Mouse (Mus musculus): Measurements from ENCODE around the gene Ntf3. TPM values are rescaled to one million over a fixed set of nuclear protein-coding genes. Genes with fewer than 3 reads are reported as not detected.

The Ntf3 gene
- polyA plus RNA-seq, 1 experiment = 1.5 TPM

- peaks cover 4% of the 10 kb centered on the region for H3K4me1 ChIP-seq (ENCODE audit: control insufficient read depth, insufficient read depth, low read length)
- H3K27ac ChIP-seq (ENCODE audit: insufficient read depth, low read length) = no peak overlapping the region
- TF ChIP-seq CTCF (IDR thresholded peaks at IDR 0.05; ENCODE audit: extremely low read depth, insufficient read depth, low read length) (no peak), POLR2A (IDR thresholded peaks at IDR 0.05; ENCODE audit: extremely low read depth, insufficient read depth, low read length) (no peak)
- no peak overlapping the region for H3K4me3 ChIP-seq (ENCODE audit: insufficient read depth, low read length)
These were observed 25.2 kb downstream of the Ntf3 start for GRCm38 (mm10) chr6:126141472-126141871.

- H3K4me3 ChIP-seq (ENCODE audit: insufficient read depth, low read length) = no peak overlapping the region
- TF ChIP-seq CTCF (IDR thresholded peaks at IDR 0.05; ENCODE audit: extremely low read depth, insufficient read depth, low read length) (no peak), POLR2A (IDR thresholded peaks at IDR 0.05; ENCODE audit: extremely low read depth, insufficient read depth, low read length) (no peak)
- H3K27ac ChIP-seq (ENCODE audit: insufficient read depth, low read length) = no peak overlapping the region
- H3K4me1 ChIP-seq (ENCODE audit: control insufficient read depth, insufficient read depth, low read length) = peaks cover 4% of the 10 kb centered on the region
These were observed 25.7 kb downstream of the Ntf3 start for GRCm38 (mm10) chr6:126140961-126141360.

GRCm38 (mm10) chr6:126140416-126140815, 26.3 kb downstream of the Ntf3 start:
- Histone ChIP-seq H3K4me3 (ENCODE audit: insufficient read depth, low read length) (no peak overlapping the region), H3K4me1 (ENCODE audit: control insufficient read depth, insufficient read depth, low read length) (peaks cover 4% of the 10 kb centered on the region), H3K27ac (ENCODE audit: insufficient read depth, low read length) (no peak overlapping the region)
- no peak for TF ChIP-seq CTCF (IDR thresholded peaks at IDR 0.05; ENCODE audit: extremely low read depth, insufficient read depth, low read length)
- no peak for TF ChIP-seq POLR2A (IDR thresholded peaks at IDR 0.05; ENCODE audit: extremely low read depth, insufficient read depth, low read length)

- Histone ChIP-seq H3K27ac (ENCODE audit: insufficient read depth, low read length) (no peak overlapping the region), H3K4me3 (ENCODE audit: insufficient read depth, low read length) (no peak overlapping the region), H3K4me1 (ENCODE audit: control insufficient read depth, insufficient read depth, low read length) (no peaks in the 10 kb centered on the region)
- TF ChIP-seq POLR2A (IDR thresholded peaks at IDR 0.05; ENCODE audit: extremely low read depth, insufficient read depth, low read length) (no peak), CTCF (IDR thresholded peaks at IDR 0.05; ENCODE audit: extremely low read depth, insufficient read depth, low read length) (no peak)
These were observed 32.4 kb downstream of the Ntf3 start for GRCm38 (mm10) chr6:126134155-126134906.

GRCm38 (mm10) chr6:126128238-126128637, 38.5 kb downstream of the Ntf3 start:
- Histone ChIP-seq H3K27ac (ENCODE audit: insufficient read depth, low read length) (no peak overlapping the region), H3K4me3 (ENCODE audit: insufficient read depth, low read length) (no peak overlapping the region), H3K4me1 (ENCODE audit: control insufficient read depth, insufficient read depth, low read length) (no peaks in the 10 kb centered on the region)
- TF ChIP-seq POLR2A (IDR thresholded peaks at IDR 0.05; ENCODE audit: extremely low read depth, insufficient read depth, low read length) = no peak
- no peak for TF ChIP-seq CTCF (IDR thresholded peaks at IDR 0.05; ENCODE audit: extremely low read depth, insufficient read depth, low read length)

- TF ChIP-seq CTCF (IDR thresholded peaks at IDR 0.05; ENCODE audit: extremely low read depth, insufficient read depth, low read length) (no peak), POLR2A (IDR thresholded peaks at IDR 0.05; ENCODE audit: extremely low read depth, insufficient read depth, low read length) (no peak)
- Histone ChIP-seq H3K4me1 (ENCODE audit: control insufficient read depth, insufficient read depth, low read length) (no peaks in the 10 kb centered on the region), H3K27ac (ENCODE audit: insufficient read depth, low read length) (no peak overlapping the region), H3K4me3 (ENCODE audit: insufficient read depth, low read length) (no peak overlapping the region)
These were observed 48.5 kb downstream of the Ntf3 start for GRCm38 (mm10) chr6:126118247-126118646.

- TF ChIP-seq CTCF (IDR thresholded peaks at IDR 0.05; ENCODE audit: extremely low read depth, insufficient read depth, low read length) (no peak), POLR2A (IDR thresholded peaks at IDR 0.05; ENCODE audit: extremely low read depth, insufficient read depth, low read length) (no peak)
- no peaks in the 10 kb centered on the region for H3K4me1 ChIP-seq (ENCODE audit: control insufficient read depth, insufficient read depth, low read length)
- no peak overlapping the region for H3K27ac ChIP-seq (ENCODE audit: insufficient read depth, low read length)
- no peak overlapping the region for H3K4me3 ChIP-seq (ENCODE audit: insufficient read depth, low read length)
These were observed 49.5 kb downstream of the Ntf3 start for GRCm38 (mm10) chr6:126117191-126117590.

- TF ChIP-seq POLR2A (IDR thresholded peaks at IDR 0.05; ENCODE audit: extremely low read depth, insufficient read depth, low read length) = no peak
- no peak for TF ChIP-seq CTCF (IDR thresholded peaks at IDR 0.05; ENCODE audit: extremely low read depth, insufficient read depth, low read length)
- no peak overlapping the region for H3K4me3 ChIP-seq (ENCODE audit: insufficient read depth, low read length)
- no peak overlapping the region for H3K27ac ChIP-seq (ENCODE audit: insufficient read depth, low read length)
- no peaks in the 10 kb centered on the region for H3K4me1 ChIP-seq (ENCODE audit: control insufficient read depth, insufficient read depth, low read length)
These were observed 51.6 kb downstream of the Ntf3 start for GRCm38 (mm10) chr6:126114934-126115633.

GRCm38 (mm10) chr6:126110892-126111835, 55.5 kb downstream of the Ntf3 start:
- H3K4me1 ChIP-seq (ENCODE audit: control insufficient read depth, insufficient read depth, low read length) = no peaks in the 10 kb centered on the region
- no peak for TF ChIP-seq CTCF (IDR thresholded peaks at IDR 0.05; ENCODE audit: extremely low read depth, insufficient read depth, low read length)
- TF ChIP-seq POLR2A (IDR thresholded peaks at IDR 0.05; ENCODE audit: extremely low read depth, insufficient read depth, low read length) = no peak
- no peak overlapping the region for H3K4me3 ChIP-seq (ENCODE audit: insufficient read depth, low read length)
- H3K27ac ChIP-seq (ENCODE audit: insufficient read depth, low read length) = no peak overlapping the region
